ENCODE assay signal across 29 mouse cellular contexts in genomic region chr19:61247334-61247733, GRCm38 (mm10). TPM values are rescaled to one million over a fixed set of nuclear protein-coding genes. Genes with fewer than 3 reads are reported as not detected.
"Had no signal": no experiment of that assay in that cellular context is flagged by ENCODE, and none has a peak within 500 bp of the region (broad histone marks: within the 10 kb centered on the region; RNA-seq: fewer than 3 reads in every experiment).

No protein-coding gene starts in this region.

RNA-seq across cellular contexts. Expression of gene Gm21060, which starts 49.5 kb away (rescaled TPM):
- polyA plus RNA-seq: limb, embryonic 10.5 days; limb, embryonic 11.5 days; limb, embryonic 12.5 days; limb, embryonic 13.5 days; limb, embryonic 14.5 days; limb, embryonic 15.5 days; liver, adult 2 months; liver, embryonic 11.5 days; liver, embryonic 12.5 days; liver, embryonic 13.5 days; liver, embryonic 14.5 days; liver, embryonic 15.5 days; liver, embryonic 16.5 days; liver, postnatal 0 days; lung, adult 2 months; lung, embryonic 14.5 days; lung, embryonic 15.5 days; lung, postnatal 0 days; macrophage; midbrain, embryonic 10.5 days; midbrain, embryonic 11.5 days; midbrain, embryonic 12.5 days; midbrain, embryonic 13.5 days; midbrain, embryonic 14.5 days; midbrain, embryonic 15.5 days; midbrain, embryonic 16.5 days; midbrain, postnatal 0 days; myocyte; neural tube, embryonic 11.5 days had no signal
